Mouse (Mus musculus): Measurements from ENCODE around the gene Ccser1. TPM values are rescaled to one million over a fixed set of nuclear protein-coding genes. Genes with fewer than 3 reads are reported as not detected.

The Ccser1 gene
- polyA plus RNA-seq, 1 experiment, result 0.70 TPM

- Histone ChIP-seq H3K27ac (ENCODE audit: insufficient read depth, low read depth, low read length) (no peak overlapping the region), H3K4me1 (ENCODE audit: control insufficient read depth, insufficient read depth, low read length) (no peaks in the 10 kb centered on the region), H3K4me3 (ENCODE audit: insufficient read depth, low read length) (no peak overlapping the region)
- TF ChIP-seq POLR2A (IDR thresholded peaks at IDR 0.05; ENCODE audit: borderline replicate concordance, low read depth, low read length) (no peak), CTCF (IDR thresholded peaks at IDR 0.05; ENCODE audit: low read depth, low read length) (no peak)
Observed at GRCm38 (mm10) chr6:61817716-61818115, 637.6 kb downstream of the Ccser1 start.

GRCm38 (mm10) chr6:61876302-61876701, 696.2 kb downstream of the Ccser1 start:
- Histone ChIP-seq H3K27ac (ENCODE audit: insufficient read depth, low read depth, low read length) (no peak overlapping the region), H3K4me3 (ENCODE audit: insufficient read depth, low read length) (no peak overlapping the region), H3K4me1 (ENCODE audit: control insufficient read depth, insufficient read depth, low read length) (no peaks in the 10 kb centered on the region)
- TF ChIP-seq CTCF (IDR thresholded peaks at IDR 0.05; ENCODE audit: low read depth, low read length) (no peak), POLR2A (IDR thresholded peaks at IDR 0.05; ENCODE audit: borderline replicate concordance, low read depth, low read length) (no peak)

- Histone ChIP-seq H3K4me3 (ENCODE audit: insufficient read depth, low read length) (no peak overlapping the region), H3K4me1 (ENCODE audit: control insufficient read depth, insufficient read depth, low read length) (no peaks in the 10 kb centered on the region), H3K27ac (ENCODE audit: insufficient read depth, low read depth, low read length) (no peak overlapping the region)
- no peak for TF ChIP-seq POLR2A (IDR thresholded peaks at IDR 0.05; ENCODE audit: borderline replicate concordance, low read depth, low read length)
- no peak for TF ChIP-seq CTCF (IDR thresholded peaks at IDR 0.05; ENCODE audit: low read depth, low read length)
Observed at GRCm38 (mm10) chr6:61898238-61898637, 718.1 kb downstream of the Ccser1 start.

- Histone ChIP-seq H3K4me3 (ENCODE audit: insufficient read depth, low read length) (no peak overlapping the region), H3K27ac (ENCODE audit: insufficient read depth, low read depth, low read length) (no peak overlapping the region), H3K4me1 (ENCODE audit: control insufficient read depth, insufficient read depth, low read length) (no peaks in the 10 kb centered on the region)
- no peak for TF ChIP-seq POLR2A (IDR thresholded peaks at IDR 0.05; ENCODE audit: borderline replicate concordance, low read depth, low read length)
- no peak for TF ChIP-seq CTCF (IDR thresholded peaks at IDR 0.05; ENCODE audit: low read depth, low read length)
Observed at GRCm38 (mm10) chr6:61902715-61903114, 722.6 kb downstream of the Ccser1 start.

- TF ChIP-seq CTCF (IDR thresholded peaks at IDR 0.05; ENCODE audit: low read depth, low read length) (no peak), POLR2A (IDR thresholded peaks at IDR 0.05; ENCODE audit: borderline replicate concordance, low read depth, low read length) (no peak)
- H3K4me3 ChIP-seq (ENCODE audit: insufficient read depth, low read length), result no peak overlapping the region
- no peak overlapping the region for H3K27ac ChIP-seq (ENCODE audit: insufficient read depth, low read depth, low read length)
Observed at GRCm38 (mm10) chr6:61912896-61913295, 732.8 kb downstream of the Ccser1 start.

GRCm38 (mm10) chr6:61931622-61932021, 751.5 kb downstream of the Ccser1 start:
- Histone ChIP-seq H3K4me1 (ENCODE audit: control insufficient read depth, insufficient read depth, low read length) (no peaks in the 10 kb centered on the region), H3K27ac (ENCODE audit: insufficient read depth, low read depth, low read length) (no peak overlapping the region), H3K4me3 (ENCODE audit: insufficient read depth, low read length) (no peak overlapping the region)
- TF ChIP-seq CTCF (IDR thresholded peaks at IDR 0.05; ENCODE audit: low read depth, low read length) (no peak), POLR2A (IDR thresholded peaks at IDR 0.05; ENCODE audit: borderline replicate concordance, low read depth, low read length) (no peak)

More at GRCm38 (mm10) chr6:61912896-61913295, 732.8 kb downstream of the Ccser1 start:
- no peaks in the 10 kb centered on the region for H3K4me1 ChIP-seq (ENCODE audit: control insufficient read depth, insufficient read depth, low read length)

GRCm38 (mm10) chr6:61936656-61937055, 756.5 kb downstream of the Ccser1 start:
- Histone ChIP-seq H3K27ac (ENCODE audit: insufficient read depth, low read depth, low read length) (no peak overlapping the region), H3K4me1 (ENCODE audit: control insufficient read depth, insufficient read depth, low read length) (no peaks in the 10 kb centered on the region), H3K4me3 (ENCODE audit: insufficient read depth, low read length) (no peak overlapping the region)
- no peak for TF ChIP-seq POLR2A (IDR thresholded peaks at IDR 0.05; ENCODE audit: borderline replicate concordance, low read depth, low read length)
- TF ChIP-seq CTCF (IDR thresholded peaks at IDR 0.05; ENCODE audit: low read depth, low read length), result no peak

GRCm38 (mm10) chr6:61939236-61939635, 759.1 kb downstream of the Ccser1 start:
- TF ChIP-seq POLR2A (IDR thresholded peaks at IDR 0.05; ENCODE audit: borderline replicate concordance, low read depth, low read length) (no peak), CTCF (IDR thresholded peaks at IDR 0.05; ENCODE audit: low read depth, low read length) (no peak)
- no peak overlapping the region for H3K27ac ChIP-seq (ENCODE audit: insufficient read depth, low read depth, low read length)

GRCm38 (mm10) chr6:61953703-61954102, 773.6 kb downstream of the Ccser1 start:
- TF ChIP-seq POLR2A (IDR thresholded peaks at IDR 0.05; ENCODE audit: borderline replicate concordance, low read depth, low read length) (no peak), CTCF (IDR thresholded peaks at IDR 0.05; ENCODE audit: low read depth, low read length) (no peak)
- Histone ChIP-seq H3K4me1 (ENCODE audit: control insufficient read depth, insufficient read depth, low read length) (no peaks in the 10 kb centered on the region), H3K27ac (ENCODE audit: insufficient read depth, low read depth, low read length) (no peak overlapping the region), H3K4me3 (ENCODE audit: insufficient read depth, low read length) (no peak overlapping the region)

More at GRCm38 (mm10) chr6:61939236-61939635, 759.1 kb downstream of the Ccser1 start:
- Histone ChIP-seq H3K4me3 (ENCODE audit: insufficient read depth, low read length) (no peak overlapping the region), H3K4me1 (ENCODE audit: control insufficient read depth, insufficient read depth, low read length) (no peaks in the 10 kb centered on the region)

GRCm38 (mm10) chr6:61976878-61977277, 796.8 kb downstream of the Ccser1 start:
- Histone ChIP-seq H3K27ac (ENCODE audit: insufficient read depth, low read depth, low read length) (no peak overlapping the region), H3K4me1 (ENCODE audit: control insufficient read depth, insufficient read depth, low read length) (no peaks in the 10 kb centered on the region), H3K4me3 (ENCODE audit: insufficient read depth, low read length) (no peak overlapping the region)
- TF ChIP-seq CTCF (IDR thresholded peaks at IDR 0.05; ENCODE audit: low read depth, low read length) (no peak), POLR2A (IDR thresholded peaks at IDR 0.05; ENCODE audit: borderline replicate concordance, low read depth, low read length) (no peak)

- Histone ChIP-seq H3K4me3 (ENCODE audit: insufficient read depth, low read length) (no peak overlapping the region), H3K4me1 (ENCODE audit: control insufficient read depth, insufficient read depth, low read length) (no peaks in the 10 kb centered on the region), H3K27ac (ENCODE audit: insufficient read depth, low read depth, low read length) (no peak overlapping the region)
- no peak for TF ChIP-seq POLR2A (IDR thresholded peaks at IDR 0.05; ENCODE audit: borderline replicate concordance, low read depth, low read length)
- no peak for TF ChIP-seq CTCF (IDR thresholded peaks at IDR 0.05; ENCODE audit: low read depth, low read length)
Observed at GRCm38 (mm10) chr6:61978379-61978778, 798.3 kb downstream of the Ccser1 start.

Measured in bone marrow macrophage, adult 2 months (primary cell).